Mouse (Mus musculus) hindbrain, postnatal 0 days (tissue): ENCODE measurements around the gene Cnr2. TPM values are rescaled to one million over a fixed set of nuclear protein-coding genes. Genes with fewer than 3 reads are reported as not detected.

Experiments used
- ATAC-seq: fragments of 200-750 bp; cut with Nextera tagmentation; 2 replicates; pipeline ENCODE4 v1.8.0; 2017; ENCODE audit warnings: mild to moderate bottlenecking, moderate TSS enrichment, moderate library complexity
- DNase-seq: peaks from one replicate; pipeline ENCODE4 v3.0.0-alpha.2; 2015; ENCODE audit warnings: low spot score
- H3K27ac ChIP-seq: fragments of 300-500 bp; sonication (generic); 2 replicates; pipeline ENCODE4 v1.5.1; 2014; ENCODE audit warnings: mild to moderate bottlenecking
- H3K27me3 ChIP-seq: fragments of 300-500 bp; sonication (generic); 2 replicates; pipeline ENCODE4 v1.6.1; 2014; ENCODE audit warnings: low read length, mixed read lengths; ENCODE audit not compliant: insufficient read depth
- H3K36me3 ChIP-seq: fragments of 300-500 bp; sonication (generic); 2 replicates; pipeline ENCODE4 v1.6.1; 2014; ENCODE audit warnings: low read length, mixed read lengths; ENCODE audit not compliant: insufficient read depth
- H3K4me1 ChIP-seq: fragments of 300-500 bp; sonication (generic); 2 replicates; pipeline ENCODE4 v1.6.1; 2014; ENCODE audit warnings: antibody characterized with exemption, low read length, mixed read lengths; ENCODE audit not compliant: insufficient read depth
- H3K4me2 ChIP-seq: fragments of 300-500 bp; sonication (generic); 2 replicates; pipeline ENCODE4 v1.6.1; 2014; ENCODE audit warnings: low read depth, mild to moderate bottlenecking, low read length, moderate library complexity, mixed read lengths
- H3K4me3 ChIP-seq: fragments of 300-500 bp; sonication (generic); 2 replicates; pipeline ENCODE4 v1.5.1; 2014; ENCODE audit warnings: low read length
- H3K9ac ChIP-seq: fragments of 300-500 bp; sonication (generic); replicated peaks from 2 replicates; pipeline ENCODE4 v1.6.1; 2014; ENCODE audit warnings: mild to moderate bottlenecking, low read length, moderate library complexity, mixed read lengths
- H3K9me3 ChIP-seq: fragments of 300-500 bp; sonication (generic); 2 replicates; pipeline ENCODE4 v1.6.1; 2016; ENCODE audit warnings: low read length, mixed read lengths
- CTCF ChIP-seq: IDR thresholded peaks from 2 replicates; pipeline ENCODE4 v1.5.1; 2016; ENCODE audit warnings: antibody characterized with exemption, control low read depth, low read depth
- WGBS: fragments of 180-500 bp; shearing (Covaris S2); extraction: QIAGEN DNeasy Blood & Tissue Kit; methylation state at CpG from one replicate; pipeline ENCODE4 v1.1.7; 2014; 5-methylcytosine and 5-hydroxymethylcytosine counted together
- polyA plus RNA-seq: library from polyadenylated mRNA; unstranded; fragments of >200 nt; fragmentation: Nextera tagmentation; extraction: Ambion mirVana; gene quantifications from 2 replicates; pipeline ENCODE4 v1.2.1, GENCODE M21; 2015
- total RNA-seq: library from RNA; depleted of rRNA; stranded (reverse); fragments of >200 nt; gene quantifications from 2 replicates; pipeline ENCODE4 v1.2.3, GENCODE M21; 2014

The Cnr2 gene
- total and polyA plus RNA-seq, 2 experiments from 2014 or later, result 0.04 to 0.58 TPM

GRCm38 (mm10) chr4:135902606-135903242 is 7.5 kb downstream of the Cnr2 start:
- TF ChIP-seq CTCF, result no peak
- ATAC-seq (no peak), DNase-seq (no peak)
- Histone ChIP-seq H3K27ac (no peak overlapping the region), H3K36me3 (no peaks in the 10 kb centered on the region), H3K9me3 (no peaks in the 10 kb centered on the region), H3K4me2 (no peak overlapping the region), H3K4me3 (no peak overlapping the region), H3K27me3 (no peaks in the 10 kb centered on the region), H3K4me1 (no peaks in the 10 kb centered on the region), H3K9ac (no peak overlapping the region)
- 94% methylated on average over 4 of the region's 4 CpGs for WGBS

- ATAC-seq (no peak), DNase-seq (no peak)
- Histone ChIP-seq H3K9me3 (no peaks in the 10 kb centered on the region), H3K9ac (no peak overlapping the region), H3K27me3 (no peaks in the 10 kb centered on the region), H3K4me1 (no peaks in the 10 kb centered on the region), H3K4me2 (no peak overlapping the region), H3K4me3 (no peak overlapping the region), H3K27ac (no peak overlapping the region), H3K36me3 (no peaks in the 10 kb centered on the region)
- WGBS, result 55% methylated on average over 1 of the region's 1 CpGs
- no peak for TF ChIP-seq CTCF
These were observed 9.6 kb downstream of the Cnr2 start for GRCm38 (mm10) chr4:135904810-135905209.

GRCm38 (mm10) chr4:135906633-135907032 is 11.4 kb downstream of the Cnr2 start:
- Histone ChIP-seq H3K27ac (no peak overlapping the region), H3K36me3 (no peaks in the 10 kb centered on the region), H3K4me1 (no peaks in the 10 kb centered on the region), H3K4me3 (no peak overlapping the region), H3K9ac (no peak overlapping the region), H3K9me3 (no peaks in the 10 kb centered on the region), H3K27me3 (no peaks in the 10 kb centered on the region), H3K4me2 (no peak overlapping the region)
- no peak for TF ChIP-seq CTCF
- DNase-seq (no peak), ATAC-seq (no peak)
- 90% methylated on average over 3 of the region's 3 CpGs for WGBS

GRCm38 (mm10) chr4:135909326-135910066 is 14.3 kb downstream of the Cnr2 start:
- no peak overlapping the region for H3K4me2 ChIP-seq
- H3K9me3 ChIP-seq, result no peaks in the 10 kb centered on the region
- DNase-seq, result no peak
- no peak for ATAC-seq
- no peaks in the 10 kb centered on the region for H3K27me3 ChIP-seq
- no peaks in the 10 kb centered on the region for H3K4me1 ChIP-seq
- no peak for TF ChIP-seq CTCF
- no peak overlapping the region for H3K4me3 ChIP-seq
- 77% methylated on average over 13 of the region's 13 CpGs for WGBS
- no peaks in the 10 kb centered on the region for H3K36me3 ChIP-seq
- no peak overlapping the region for H3K27ac ChIP-seq
- no peak overlapping the region for H3K9ac ChIP-seq

GRCm38 (mm10) chr4:135911531-135911930 is 16.3 kb downstream of the Cnr2 start:
- Histone ChIP-seq H3K4me3 (no peak overlapping the region), H3K36me3 (no peaks in the 10 kb centered on the region), H3K9ac (no peak overlapping the region), H3K27me3 (no peaks in the 10 kb centered on the region), H3K4me1 (no peaks in the 10 kb centered on the region), H3K4me2 (no peak overlapping the region), H3K27ac (no peak overlapping the region), H3K9me3 (no peaks in the 10 kb centered on the region)
- ATAC-seq, result no peak
- DNase-seq, result no peak
- no peak for TF ChIP-seq CTCF
- WGBS, result 56% methylated on average over 7 of the region's 7 CpGs

DNA sequence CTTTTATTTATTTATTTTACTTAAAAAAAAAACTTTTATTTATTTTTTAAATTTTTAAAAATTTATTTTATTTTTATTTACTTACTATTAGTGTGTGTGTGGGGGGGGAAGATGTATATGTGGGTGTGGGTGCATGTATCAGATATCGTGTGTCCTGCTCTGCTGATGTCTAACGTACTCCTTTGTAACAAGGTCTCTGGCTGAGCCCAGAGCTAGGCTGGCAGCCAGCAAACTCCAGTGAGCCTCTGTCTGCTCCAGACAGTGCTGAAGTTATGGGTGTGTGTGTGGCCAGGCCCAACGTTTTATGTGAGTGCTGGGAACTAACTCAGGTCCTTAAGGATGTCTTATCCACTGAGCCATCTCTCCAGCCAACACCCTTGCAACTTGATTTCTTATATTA is 17.0 kb downstream of the Cnr2 start:
- ATAC-seq (no peak), DNase-seq (peak; percentile 24)
- H3K36me3 ChIP-seq, result no peaks in the 10 kb centered on the region
- H3K27ac ChIP-seq, result no peak overlapping the region
- no peak for TF ChIP-seq CTCF
- no peak overlapping the region for H3K9ac ChIP-seq
- no peaks in the 10 kb centered on the region for H3K27me3 ChIP-seq
- no peak overlapping the region for H3K4me2 ChIP-seq
- H3K9me3 ChIP-seq, result no peaks in the 10 kb centered on the region
- H3K4me1 ChIP-seq, result no peaks in the 10 kb centered on the region
- WGBS, result 28% methylated on average over 3 of the region's 3 CpGs
- H3K4me3 ChIP-seq, result no peak overlapping the region

DNA sequence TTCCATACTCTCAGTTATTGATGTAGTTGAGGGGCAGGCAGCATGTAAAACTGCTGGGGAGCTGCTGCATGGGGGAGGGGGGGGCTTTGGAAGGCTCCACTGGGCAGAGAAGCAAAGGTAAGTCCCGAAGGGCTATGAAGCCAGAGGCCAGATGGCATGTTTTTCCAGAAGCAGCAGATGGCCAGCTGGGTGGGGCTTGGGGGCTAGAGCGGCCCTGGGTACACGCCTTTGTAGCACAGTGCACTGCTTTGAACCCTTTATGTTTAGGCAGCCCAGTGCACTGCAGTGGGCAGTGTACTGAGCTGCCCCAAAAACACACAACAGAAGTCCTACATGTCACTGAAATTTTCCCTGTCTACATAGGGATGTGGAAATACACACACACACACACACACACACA is 17.6 kb downstream of the Cnr2 start:
- Histone ChIP-seq H3K27ac (no peak overlapping the region), H3K27me3 (no peaks in the 10 kb centered on the region), H3K4me1 (no peaks in the 10 kb centered on the region), H3K9me3 (no peaks in the 10 kb centered on the region), H3K4me3 (no peak overlapping the region), H3K4me2 (no peak overlapping the region), H3K36me3 (no peaks in the 10 kb centered on the region), H3K9ac (no peak overlapping the region)
- 7% methylated on average over 3 of the region's 3 CpGs for WGBS
- peak; percentile 79 for ATAC-seq
- TF ChIP-seq CTCF, result no peak
- DNase-seq, result peak; percentile 72
